Mouse (Mus musculus): ENCODE results near the gene Poldip3. TPM values are rescaled to one million over a fixed set of nuclear protein-coding genes. Genes with fewer than 3 reads are reported as not detected.

The Poldip3 gene
- polyA plus RNA-seq, 1 experiment from 2014 or later = 148 TPM

DNA sequence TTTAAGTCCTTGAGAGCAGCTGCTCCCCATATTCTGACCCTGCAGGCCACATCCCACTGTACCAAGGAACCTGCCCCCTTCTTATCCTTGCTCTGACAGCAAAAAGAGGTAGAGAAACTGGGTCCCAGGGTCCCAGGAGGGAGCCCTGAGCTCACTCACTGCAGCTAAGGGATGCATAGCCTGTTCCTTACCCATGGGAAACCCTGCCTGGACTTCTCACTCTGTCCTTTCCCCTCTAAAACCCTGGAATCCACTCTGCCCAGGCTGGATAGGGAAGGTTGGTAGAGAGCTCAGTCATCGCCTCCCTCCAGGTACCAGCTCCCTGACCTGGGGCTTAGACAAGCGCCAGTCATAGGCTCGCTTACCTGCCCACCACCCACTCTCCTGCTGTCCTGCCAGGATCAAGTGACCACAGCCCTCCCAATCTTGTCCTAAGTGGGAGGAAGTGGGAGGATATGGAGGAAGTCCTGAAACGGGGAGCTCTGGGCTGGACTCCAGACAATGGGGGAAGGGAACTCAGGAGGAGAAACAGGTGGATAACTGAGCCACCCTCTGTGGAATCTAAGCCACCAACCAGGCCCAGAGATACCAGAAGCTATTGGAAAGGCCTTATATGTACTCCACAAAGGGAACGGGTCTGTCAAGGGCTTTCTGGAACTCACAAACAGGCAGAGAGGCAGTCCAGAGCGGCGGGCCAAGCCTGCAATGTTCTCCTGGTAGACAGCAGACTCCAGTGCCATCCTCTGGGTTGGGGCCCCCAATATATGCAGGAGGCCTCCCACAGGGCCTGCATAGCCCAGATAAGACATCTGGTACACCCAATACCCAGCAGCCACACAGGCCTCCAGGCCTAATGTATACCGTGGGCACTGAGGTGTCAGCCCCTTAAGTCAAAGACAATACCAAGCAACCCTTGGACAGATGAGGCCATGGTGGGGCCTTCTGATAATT is 20.9 kb upstream of the Poldip3 start:
- Histone ChIP-seq H3K4me2 (peak overlapping the region; percentile 85; the same call in 1 of the 2 replicates), H3K9me3 (replicated peaks) (no peaks in the 10 kb centered on the region), H3K9ac (no peak overlapping the region), H3K4me1 (peaks cover 70% of the 10 kb centered on the region), H3K27me3 (no peaks in the 10 kb centered on the region), H3K36me3 (0 out of 2 replicates have a peak, but pooled peaks cover 3% of the 10 kb centered on the region), H3K27ac (peak overlapping the region; percentile 34), H3K4me3 (replicated peaks) (peak overlapping the region; percentile 10)
- 68% methylated on average over 8 of the region's 8 CpGs for WGBS
- ATAC-seq (replicated peaks; ENCODE audit: low FRiP score) = no peak

DNA sequence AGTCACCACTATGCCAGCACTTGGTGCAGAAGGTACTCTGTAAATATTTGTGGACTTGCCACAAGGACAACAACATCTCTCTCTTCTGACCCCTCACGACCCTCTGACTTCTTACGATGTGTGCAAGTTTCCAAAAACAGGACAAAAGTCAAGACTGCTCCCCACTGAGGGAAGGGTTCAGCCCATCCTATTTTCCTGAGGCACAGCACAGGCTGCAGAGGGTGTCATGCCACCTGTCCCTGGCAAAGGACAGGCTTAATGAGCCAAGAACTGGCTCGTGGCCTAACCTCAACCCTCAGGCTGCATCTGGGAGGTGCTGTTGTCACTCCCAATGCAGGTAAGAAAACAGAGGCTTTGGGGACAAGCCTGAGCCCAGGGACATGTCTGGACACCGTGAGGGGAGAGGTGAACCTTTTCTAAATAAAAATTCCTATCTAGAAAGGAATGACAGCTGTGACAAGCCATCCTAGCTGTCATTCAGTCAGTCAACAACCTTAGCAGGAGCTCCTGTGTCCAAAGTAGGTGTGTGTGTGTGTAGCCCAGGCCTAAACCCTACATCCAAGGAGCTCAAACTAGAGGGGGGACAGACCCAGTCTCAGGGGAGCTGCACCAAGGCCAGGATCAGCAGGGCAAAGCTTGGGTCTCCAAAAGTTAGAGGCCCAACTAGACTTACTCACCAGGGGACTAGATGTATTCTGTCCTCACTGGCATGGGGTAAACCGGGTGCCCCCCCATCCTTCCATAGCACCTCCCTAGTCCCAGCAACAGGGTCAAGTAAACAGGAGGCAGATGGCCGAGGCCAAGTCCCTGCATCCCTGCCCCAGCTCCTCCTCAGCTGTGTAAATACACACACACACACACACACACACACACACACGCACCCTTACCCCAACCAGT is 19.9 kb upstream of the Poldip3 start:
- Histone ChIP-seq H3K27ac (peak overlapping the region; percentile 34), H3K9ac (no peak overlapping the region), H3K9me3 (replicated peaks) (no peaks in the 10 kb centered on the region), H3K36me3 (0 out of 2 replicates have a peak, but pooled peaks cover 3% of the 10 kb centered on the region), H3K27me3 (no peaks in the 10 kb centered on the region), H3K4me2 (peak overlapping the region; percentile 85; the same call in 1 of the 2 replicates), H3K4me3 (replicated peaks) (no peak overlapping the region), H3K4me1 (peaks cover 71% of the 10 kb centered on the region)
- ATAC-seq (replicated peaks; ENCODE audit: low FRiP score) = no peak
- 51% methylated on average over 7 of the region's 7 CpGs for WGBS

DNA sequence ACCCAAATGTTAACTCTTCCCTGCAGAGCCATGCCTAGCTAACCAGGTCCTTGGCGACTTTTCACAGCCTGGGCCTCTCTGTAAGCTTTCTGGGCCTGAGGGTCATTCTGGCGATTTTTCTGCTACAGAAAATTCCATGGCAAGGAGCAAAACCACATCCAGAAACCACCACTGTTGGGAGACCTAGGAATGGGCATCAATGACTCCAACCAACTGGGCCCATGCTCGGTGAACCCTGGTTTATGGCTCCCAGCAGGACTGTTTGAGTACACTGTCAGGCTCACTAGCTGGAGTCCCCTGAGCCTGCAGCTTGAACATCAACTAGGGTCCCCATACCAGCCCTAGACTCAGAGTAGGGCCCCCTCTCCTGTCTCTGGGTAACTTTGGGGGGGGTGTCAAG is 19.1 kb upstream of the Poldip3 start:
- Histone ChIP-seq H3K4me2 (no peak overlapping the region), H3K27me3 (no peaks in the 10 kb centered on the region), H3K4me1 (peaks cover 70% of the 10 kb centered on the region), H3K9ac (no peak overlapping the region), H3K4me3 (replicated peaks) (no peak overlapping the region), H3K36me3 (0 out of 2 replicates have a peak, but pooled peaks cover 3% of the 10 kb centered on the region), H3K27ac (no peak overlapping the region), H3K9me3 (replicated peaks) (no peaks in the 10 kb centered on the region)
- ATAC-seq (replicated peaks; ENCODE audit: low FRiP score) = no peak
- 77% methylated on average over 3 of the region's 3 CpGs for WGBS

DNA sequence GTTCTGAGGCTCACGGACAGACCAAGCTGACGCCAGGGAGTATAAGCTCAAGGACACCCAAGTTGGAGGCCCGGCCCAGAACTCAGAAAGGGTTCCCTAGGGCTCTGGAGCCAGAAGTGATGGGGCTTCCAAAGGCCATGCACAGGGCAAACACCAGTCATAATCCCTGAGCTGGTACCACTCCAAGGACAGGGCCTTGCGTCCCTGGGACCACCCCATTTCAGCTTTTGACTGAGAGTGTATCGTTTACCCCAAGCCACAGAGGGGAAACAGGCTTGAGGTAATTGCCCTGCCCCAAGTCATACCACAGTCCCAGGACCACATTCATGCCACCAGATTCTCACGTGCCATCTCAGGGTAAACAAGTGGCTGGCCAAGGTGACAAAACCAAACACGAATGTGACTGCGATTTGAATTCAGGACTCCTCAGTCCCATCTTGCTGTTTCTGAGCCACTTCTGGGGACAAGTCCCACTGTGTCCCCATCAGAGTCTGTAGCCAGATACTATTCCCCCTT is 18.4 kb upstream of the Poldip3 start:
- ATAC-seq (replicated peaks; ENCODE audit: low FRiP score) = no peak
- Histone ChIP-seq H3K4me2 (no peak overlapping the region), H3K27ac (peak overlapping the region; percentile 76), H3K4me3 (replicated peaks) (no peak overlapping the region), H3K36me3 (peaks cover 9% of the 10 kb centered on the region; the same call in 1 of the 2 replicates), H3K9ac (no peak overlapping the region), H3K9me3 (replicated peaks) (no peaks in the 10 kb centered on the region), H3K27me3 (no peaks in the 10 kb centered on the region), H3K4me1 (peaks cover 63% of the 10 kb centered on the region)
- 90% methylated on average over 8 of the region's 8 CpGs for WGBS

DNA sequence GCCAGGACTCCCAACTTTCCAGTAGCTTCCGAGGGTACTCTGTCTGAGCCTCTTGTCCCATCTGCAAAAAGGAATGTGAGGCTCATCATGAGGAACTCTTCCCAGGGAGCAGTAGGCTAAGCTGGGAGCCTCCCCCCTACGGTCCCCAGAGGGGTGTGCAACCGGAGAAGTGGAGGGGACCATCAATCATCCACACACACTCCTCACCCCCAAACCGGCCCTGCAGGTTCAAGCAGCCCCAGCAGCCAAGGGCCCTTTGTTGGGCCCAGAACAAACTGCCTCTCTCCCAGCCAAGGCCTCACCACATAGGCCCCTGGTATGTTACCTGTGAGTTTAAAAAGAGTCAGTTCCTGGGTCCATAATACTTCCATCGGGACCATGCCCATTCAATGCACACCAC is 17.9 kb upstream of the Poldip3 start:
- Histone ChIP-seq H3K4me1 (peaks cover 61% of the 10 kb centered on the region), H3K4me2 (no peak overlapping the region), H3K27me3 (no peaks in the 10 kb centered on the region), H3K9me3 (replicated peaks) (no peaks in the 10 kb centered on the region), H3K4me3 (replicated peaks) (no peak overlapping the region), H3K36me3 (peaks cover 13% of the 10 kb centered on the region; the same call in 1 of the 2 replicates), H3K27ac (peak overlapping the region; percentile 76), H3K9ac (no peak overlapping the region)
- WGBS = 31% methylated on average over 5 of the region's 5 CpGs
- no peak for ATAC-seq (replicated peaks; ENCODE audit: low FRiP score)

DNA sequence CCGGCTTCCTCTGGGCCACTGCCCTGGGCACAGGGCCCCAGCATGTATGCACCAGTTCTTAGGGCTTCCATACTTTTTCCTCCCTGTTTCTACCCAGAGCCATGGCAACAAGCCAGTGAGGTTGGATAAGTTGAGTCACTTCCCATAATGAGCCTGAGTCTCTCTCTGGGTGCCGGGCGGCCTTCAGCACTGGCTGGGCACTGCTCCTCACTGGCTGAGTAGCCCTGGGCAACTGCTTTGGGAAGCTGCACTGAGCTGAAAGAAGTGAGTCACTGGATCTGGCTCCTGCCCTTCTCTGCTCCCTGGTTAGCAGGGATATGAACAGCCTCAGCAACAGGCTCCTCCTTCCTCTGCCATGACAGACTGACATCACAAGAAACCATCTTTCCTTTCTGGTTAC is 17.5 kb upstream of the Poldip3 start:
- WGBS = 75% methylated on average over 3 of the region's 3 CpGs
- no peak overlapping the region for H3K4me3 ChIP-seq (replicated peaks)
- no peak for ATAC-seq (replicated peaks; ENCODE audit: low FRiP score)

DNA sequence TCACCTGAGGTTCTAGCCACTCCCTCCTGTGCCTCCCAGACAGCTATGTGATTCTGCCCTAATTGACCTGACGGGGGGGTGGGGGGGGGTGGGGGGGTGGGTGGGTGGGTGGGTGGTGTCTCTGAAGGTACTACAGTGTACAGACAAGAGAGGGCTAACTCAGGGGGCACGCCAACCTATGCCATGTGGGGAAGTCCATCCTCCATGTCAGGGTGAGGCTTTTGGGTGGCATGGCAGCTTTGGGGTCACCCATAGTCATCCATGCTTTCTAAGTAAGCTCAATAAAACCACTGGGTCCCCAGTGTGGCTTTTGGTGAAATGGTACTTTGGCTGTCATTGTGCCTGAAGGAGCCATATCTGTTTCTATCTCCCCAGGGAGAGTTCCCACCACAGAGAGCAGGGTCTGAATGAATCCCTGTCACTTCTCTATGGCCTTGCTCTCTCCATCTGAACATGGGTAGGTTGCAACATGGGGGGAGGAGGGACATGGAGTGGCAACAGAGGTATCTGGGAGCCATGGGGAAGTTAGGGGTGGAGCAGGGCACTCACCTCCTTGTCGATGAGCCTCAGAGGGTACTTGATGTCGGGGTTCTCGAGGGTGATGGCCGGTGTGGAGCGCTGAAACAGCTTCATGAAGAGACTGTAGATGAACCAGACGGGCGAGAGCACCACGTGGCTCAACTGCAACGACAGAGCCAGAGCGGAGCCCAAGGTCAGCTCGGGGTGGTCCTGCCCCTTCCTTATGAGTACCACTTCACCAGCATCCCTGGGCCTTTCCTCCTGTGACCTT is 16.5 kb upstream of the Poldip3 start:
- no peak overlapping the region for H3K4me2 ChIP-seq
- no peak overlapping the region for H3K4me3 ChIP-seq (replicated peaks)
- H3K4me1 ChIP-seq = peaks cover 50% of the 10 kb centered on the region
- H3K27ac ChIP-seq = peak overlapping the region; percentile 76
- no peak overlapping the region for H3K9ac ChIP-seq
- 94% methylated on average over 12 of the region's 13 CpGs for WGBS
- H3K27me3 ChIP-seq = no peaks in the 10 kb centered on the region
- ATAC-seq (replicated peaks; ENCODE audit: low FRiP score) = no peak
- H3K36me3 ChIP-seq = peaks cover 27% of the 10 kb centered on the region
- H3K9me3 ChIP-seq (replicated peaks) = no peaks in the 10 kb centered on the region

More for the DNA sequence above, 17.5 kb upstream of the Poldip3 start:
- no peaks in the 10 kb centered on the region for H3K9me3 ChIP-seq (replicated peaks)
- H3K27me3 ChIP-seq = no peaks in the 10 kb centered on the region
- no peak overlapping the region for H3K9ac ChIP-seq
- H3K4me2 ChIP-seq = no peak overlapping the region
- peak overlapping the region; percentile 76 for H3K27ac ChIP-seq
- H3K36me3 ChIP-seq = peaks cover 18% of the 10 kb centered on the region; the same call in 1 of the 2 replicates
- peaks cover 60% of the 10 kb centered on the region for H3K4me1 ChIP-seq

DNA sequence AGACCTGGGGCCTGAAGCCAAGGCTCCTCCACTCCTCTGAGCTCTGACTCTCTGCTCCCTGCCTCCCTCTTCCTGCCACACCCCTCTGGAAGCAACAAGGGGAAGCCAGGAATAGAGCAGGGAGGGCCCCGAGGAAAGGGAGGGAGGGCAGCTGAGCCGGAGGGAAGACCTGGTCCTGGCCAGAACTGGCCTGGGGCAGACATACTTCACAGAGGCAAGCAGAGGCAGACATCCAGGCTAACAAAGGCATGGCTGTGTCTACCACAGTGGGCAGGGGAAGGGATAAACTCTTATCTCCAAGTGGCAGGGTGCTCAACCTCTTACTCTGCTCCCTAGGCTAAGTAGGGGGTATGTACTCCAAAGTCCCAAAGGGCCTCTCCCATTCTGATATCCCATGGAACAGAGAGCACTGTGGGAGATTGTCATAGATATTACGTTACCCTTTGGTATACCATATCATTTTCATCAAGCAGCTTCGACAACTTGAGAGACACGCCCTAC is 15.8 kb upstream of the Poldip3 start:
- 55% methylated on average over 5 of the region's 5 CpGs for WGBS
- ATAC-seq (replicated peaks; ENCODE audit: low FRiP score) = no peak; the same call in 1 of the 2 replicates
- H3K27me3 ChIP-seq = no peaks in the 10 kb centered on the region

DNA sequence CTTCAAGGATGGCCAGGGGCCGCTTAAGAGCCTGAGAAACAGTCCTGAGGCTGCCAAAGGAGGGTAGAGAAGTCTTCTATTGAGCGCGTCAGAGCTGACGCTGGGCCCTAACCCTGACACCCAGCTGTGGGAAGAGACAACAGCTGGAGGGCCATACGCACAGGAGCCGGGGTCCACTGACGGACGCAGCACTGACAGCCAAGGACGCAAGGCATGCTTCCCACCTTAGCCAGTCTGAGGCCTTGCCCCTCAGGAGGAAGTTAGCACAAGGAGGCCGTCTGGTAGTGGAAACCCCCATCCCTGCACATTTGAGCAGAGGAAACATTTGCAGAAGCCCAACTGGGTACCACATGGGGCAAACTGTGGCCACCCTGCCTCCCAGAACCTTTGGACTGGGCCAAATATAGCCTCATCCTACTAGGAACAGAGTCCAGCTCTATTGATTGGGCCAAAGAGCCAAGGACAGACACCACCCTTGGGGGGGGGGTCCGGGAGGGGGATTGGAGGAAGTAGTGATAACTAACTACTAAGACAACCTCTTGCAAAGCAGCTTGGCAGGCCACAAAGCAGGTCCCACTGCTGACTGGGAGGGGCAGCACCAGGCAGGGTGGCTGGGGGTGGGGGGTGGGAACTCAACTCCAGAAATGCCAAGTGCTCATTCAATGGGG is 13.8 kb upstream of the Poldip3 start:
- no peak overlapping the region for H3K9ac ChIP-seq
- peaks cover 54% of the 10 kb centered on the region for H3K36me3 ChIP-seq
- ATAC-seq (replicated peaks; ENCODE audit: low FRiP score) = no peak
- 88% methylated on average over 11 of the region's 11 CpGs for WGBS
- H3K27ac ChIP-seq = no peak overlapping the region
- no peaks in the 10 kb centered on the region for H3K9me3 ChIP-seq (replicated peaks)
- no peak overlapping the region for H3K4me2 ChIP-seq
- H3K4me1 ChIP-seq = peaks cover 23% of the 10 kb centered on the region
- no peak overlapping the region for H3K4me3 ChIP-seq (replicated peaks)
- H3K27me3 ChIP-seq = no peaks in the 10 kb centered on the region

More for the DNA sequence above, 15.8 kb upstream of the Poldip3 start:
- H3K4me2 ChIP-seq = no peak overlapping the region
- peaks cover 43% of the 10 kb centered on the region for H3K4me1 ChIP-seq
- H3K4me3 ChIP-seq (replicated peaks) = no peak overlapping the region
- peaks cover 34% of the 10 kb centered on the region for H3K36me3 ChIP-seq
- peak overlapping the region; percentile 66 for H3K27ac ChIP-seq
- no peak overlapping the region for H3K9ac ChIP-seq
- no peaks in the 10 kb centered on the region for H3K9me3 ChIP-seq (replicated peaks)

DNA sequence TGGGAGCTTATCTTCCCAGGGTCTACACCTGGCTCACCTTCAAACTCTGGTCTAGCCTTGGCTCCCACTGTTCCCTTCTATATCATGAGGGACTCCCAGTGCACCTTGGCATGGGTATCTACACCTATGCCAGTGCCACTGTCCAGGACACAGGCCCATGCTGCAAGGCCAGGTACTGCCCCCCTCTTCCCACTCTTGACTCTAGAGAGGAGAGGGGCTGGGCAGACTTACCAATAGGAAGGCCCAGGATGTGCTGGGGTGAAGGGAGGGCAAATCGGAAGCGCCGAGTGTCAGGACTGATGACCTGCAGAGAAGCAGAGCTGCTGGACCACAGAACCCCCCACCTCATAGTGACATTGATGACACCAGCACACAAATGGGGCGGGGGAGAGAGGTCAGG is 12.8 kb upstream of the Poldip3 start:
- Histone ChIP-seq H3K36me3 (peaks cover 62% of the 10 kb centered on the region), H3K27me3 (no peaks in the 10 kb centered on the region), H3K9ac (no peak overlapping the region), H3K9me3 (replicated peaks) (no peaks in the 10 kb centered on the region), H3K4me1 (peaks cover 14% of the 10 kb centered on the region), H3K4me2 (no peak overlapping the region), H3K4me3 (replicated peaks) (no peak overlapping the region), H3K27ac (no peak overlapping the region)
- ATAC-seq (replicated peaks; ENCODE audit: low FRiP score) = 0 out of 2 replicates have a peak, but pooled peaks have one; percentile 16
- WGBS = 97% methylated on average over 4 of the region's 4 CpGs

Measured in kidney, embryonic 15.5 days (tissue).